Comparison of ENCODE assay signal across 10 mouse cellular contexts in the genomic region with DNA sequence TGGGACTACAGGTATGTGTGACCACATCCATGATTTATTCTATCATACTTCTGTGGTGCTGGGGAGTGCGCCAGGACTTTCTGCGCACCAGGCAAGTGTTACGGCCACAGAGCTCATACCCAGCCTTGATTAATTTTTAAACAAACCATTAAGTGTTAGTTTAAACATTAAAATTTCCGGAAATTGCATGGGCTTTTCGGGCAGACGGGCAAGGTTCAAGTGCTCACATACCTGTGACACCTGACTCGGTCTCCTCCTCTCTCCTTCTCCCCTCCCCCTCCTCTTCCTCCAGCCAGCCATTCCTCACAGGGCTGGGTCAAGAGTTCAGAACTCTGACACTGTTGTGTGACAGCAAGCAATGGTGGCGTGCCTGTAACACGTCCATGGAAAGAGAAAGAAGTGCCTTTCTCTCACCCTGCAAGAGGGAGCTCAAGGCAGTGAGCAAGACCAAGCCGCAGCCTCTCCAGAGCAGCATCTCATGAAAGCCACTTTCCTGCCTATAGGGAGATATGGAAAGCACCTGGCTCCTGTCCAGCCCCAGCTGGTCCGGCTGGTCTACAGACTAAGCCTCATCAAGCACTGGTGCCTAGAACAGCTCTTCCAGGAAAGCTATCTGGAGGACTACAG. TPM values are rescaled to one million over a fixed set of nuclear protein-coding genes. Genes with fewer than 3 reads are reported as not detected.
DNase-seq lines count a peak whose midpoint lies in the region; ATAC-seq lines count a peak whose summit lies in the region.
"Had no signal": no experiment of that assay in that cellular context is flagged by ENCODE, and none has a peak within 500 bp of the region (broad histone marks: within the 10 kb centered on the region; RNA-seq: fewer than 3 reads in every experiment).

No protein-coding gene starts in this region.

- H3K4me1 ChIP-seq in heart, embryonic 15.5 days (replicated peaks): peaks cover 18% of the 10 kb centered on the region

- H3K36me3 ChIP-seq in heart, embryonic 15.5 days: no peaks in the 10 kb centered on the region

- H3K4me3 ChIP-seq in heart, embryonic 15.5 days: no peak overlapping the region

- WGBS in heart, embryonic 15.5 days: 51% methylated on average over 11 of the region's 11 CpGs

- no peaks in the 10 kb centered on the region for H3K9me3 ChIP-seq in heart, embryonic 15.5 days (replicated peaks)

- H3K27ac ChIP-seq in heart, embryonic 15.5 days: no peak overlapping the region

- ATAC-seq in heart, embryonic 15.5 days (replicated peaks; ENCODE audit: insufficient number of reproducible peaks, insufficient read depth, low FRiP score, low read depth): no peak; the same call in 1 of the 2 replicates
- ATAC-seq in megakaryocyte-erythroid progenitor cell, adult 5-6 weeks (replicated peaks; ENCODE audit: low FRiP score, low TSS enrichment, poor library complexity, severe bottlenecking): no peak
- no peak for ATAC-seq in erythroid progenitor cell, adult 5-6 weeks (replicated peaks; ENCODE audit: low FRiP score, poor library complexity, severe bottlenecking)

- H3K27me3 ChIP-seq in heart, embryonic 15.5 days: no peaks in the 10 kb centered on the region

- H3K4me2 ChIP-seq in heart, embryonic 15.5 days: peak overlapping the region; percentile 15; the same call in 1 of the 2 replicates

- no peak for DNase-seq in heart, postnatal 36 days
- DNase-seq in MEL-GATA-1-ER (ENCODE audit: extremely low read depth, low read depth): peak; percentile 14
- peak; percentile 89 to 96 for DNase-seq in kidney, adult 8-10 months
- DNase-seq in lung, postnatal 10 days: peak; percentile 65
- no peak for DNase-seq in urinary bladder, adult 18-20 months (ENCODE audit: low spot score in 2 of 2)
- DNase-seq: cerebellum, adult 8-10 months; gastrocnemius, postnatal 36 days had no signal

- no peak overlapping the region for H3K9ac ChIP-seq in heart, embryonic 15.5 days

- intact Hi-C loops in heart, postnatal 36 days (cut with DNase I): no loop called here

RNA-seq across cellular contexts. Expression of a gene that starts 13.0 kb away (rescaled TPM):
- 0.94 and 1.6 TPM in 2 replicates for polyA plus RNA-seq in heart, embryonic 15.5 days (2015; fragmentation: Nextera tagmentation; extraction: Ambion mirVana)
- 1 to 10 TPM; 4.3 to 6.9 TPM for total RNA-seq in heart, postnatal 36 days (2021)
- not detected in 2 replicates for total RNA-seq in megakaryocyte-erythroid progenitor cell, adult 5-6 weeks (2014; fragmentation: Nextera tagmentation)
- not detected in 2 replicates for total RNA-seq in megakaryocyte-erythroid progenitor cell, adult 5-6 weeks (2017)
- total RNA-seq in erythroid progenitor cell, adult 5-6 weeks (2015; ENCODE audit: low replicate concordance): 1.3 TPM in 1 of 2 replicates, not detected in the other
- 0.91 TPM in 1 of 2 replicates, not detected in the other for total RNA-seq in erythroid progenitor cell, adult 5-6 weeks (2017; ENCODE audit: low replicate concordance)

RNA-seq across cellular contexts. Expression of a gene that starts 53.7 kb away (rescaled TPM):
- 53.9 and 60.1 TPM in 2 replicates for polyA plus RNA-seq in heart, embryonic 15.5 days (2015; fragmentation: Nextera tagmentation; extraction: Ambion mirVana)
- 10 to 100 TPM; 74.3 to 78.3 TPM for total RNA-seq in heart, postnatal 36 days (2021)
- total RNA-seq in megakaryocyte-erythroid progenitor cell, adult 5-6 weeks (2014; fragmentation: Nextera tagmentation): 37.0 and 48.7 TPM in 2 replicates
- total RNA-seq in megakaryocyte-erythroid progenitor cell, adult 5-6 weeks (2017): 20.6 and 26.1 TPM in 2 replicates
- 18.9 and 27.4 TPM in 2 replicates for total RNA-seq in erythroid progenitor cell, adult 5-6 weeks (2015; ENCODE audit: low replicate concordance)
- 21.6 and 55.7 TPM in 2 replicates for total RNA-seq in erythroid progenitor cell, adult 5-6 weeks (2017; ENCODE audit: low replicate concordance)

RNA-seq across cellular contexts. Expression of a gene that starts 53.9 kb away (rescaled TPM):
- polyA plus RNA-seq in heart, embryonic 15.5 days (2015; fragmentation: Nextera tagmentation; extraction: Ambion mirVana): 65.1 and 85.4 TPM in 2 replicates
- total RNA-seq in heart, postnatal 36 days (2021): 10 to 100 TPM; 37.3 to 39.1 TPM
- 171 and 229 TPM in 2 replicates for total RNA-seq in megakaryocyte-erythroid progenitor cell, adult 5-6 weeks (2014; fragmentation: Nextera tagmentation)
- 212 and 223 TPM in 2 replicates for total RNA-seq in megakaryocyte-erythroid progenitor cell, adult 5-6 weeks (2017)
- 46.5 and 49.7 TPM in 2 replicates for total RNA-seq in erythroid progenitor cell, adult 5-6 weeks (2015; ENCODE audit: low replicate concordance)
- total RNA-seq in erythroid progenitor cell, adult 5-6 weeks (2017; ENCODE audit: low replicate concordance): 57.1 and 60.3 TPM in 2 replicates

Comparison
In these comparisons a context has a peak if more than half of its experiments do, and no peak if none do; other contexts are left out.
1. DNase-seq: peak in MEL-GATA-1-ER (single experiment), kidney, adult 8-10 months (2 of 2) and lung, postnatal 10 days (single experiment); none in heart, postnatal 36 days (0 of 2) and urinary bladder, adult 18-20 months (0 of 2).